Mouse (Mus musculus) myocyte (in vitro differentiated cells): ENCODE measurements around the gene Grxcr1.

Experiments
- CEBPB ChIP-seq: IDR thresholded peaks from 2 replicates; pipeline ENCODE4 v1.6.1; 2011; ENCODE audit warnings: mild to moderate bottlenecking, moderate library complexity; ENCODE audit not compliant: poor library complexity, insufficient read depth, severe bottlenecking
- MYOD1 ChIP-seq, 3 experiments: IDR thresholded peaks; one replicate each; pipeline ENCODE4 v1.6.1; 2011; ENCODE audit warnings: control low read depth in 2 of 3, low read depth in 2 of 3, mild to moderate bottlenecking in 2 of 3, moderate library complexity in 1 of 3; ENCODE audit not compliant: insufficient read length in 2 of 3, control insufficient read depth in 1 of 3
- POLR2A ChIP-seq: IDR thresholded peaks from one replicate; pipeline ENCODE4 v1.6.1; 2011; ENCODE audit warnings: low read depth, mild to moderate bottlenecking, control low read depth, moderate library complexity; ENCODE audit not compliant: insufficient read length
- USF1 ChIP-seq: IDR thresholded peaks from one replicate; pipeline ENCODE4 v1.6.1; 2011; ENCODE audit warnings: low read depth, mild to moderate bottlenecking, control low read depth, moderate library complexity

DNA sequence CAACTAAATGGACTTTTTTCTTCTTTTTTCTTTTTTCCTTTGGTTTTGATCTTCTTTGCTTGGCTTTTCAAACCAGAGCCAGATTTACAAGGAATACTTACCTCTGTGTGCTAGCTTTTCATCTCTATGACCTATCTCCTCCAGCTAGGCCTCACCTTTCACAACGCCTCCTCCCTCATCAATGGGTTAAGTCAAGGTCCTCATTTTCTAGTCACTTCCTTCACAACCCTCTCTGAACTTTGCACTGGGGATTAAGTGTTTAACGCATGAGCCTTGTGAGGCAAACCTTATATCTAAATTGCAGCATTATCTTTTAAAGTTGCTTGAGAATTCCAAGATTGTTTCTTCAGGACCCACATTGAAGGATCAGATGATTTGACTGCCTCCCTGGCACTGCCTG, 27.2 kb upstream of the Grxcr1 start:
- no peak for TF ChIP-seq USF1
- no peak for TF ChIP-seq POLR2A
- no peak for TF ChIP-seq MYOD1 (IDR thresholded peaks at IDR 0.05; ENCODE audit: control insufficient read depth in 1 of 3, insufficient read length in 2 of 3, low read depth in 2 of 3)
- no peak for TF ChIP-seq CEBPB
